Mouse (Mus musculus) liver, embryonic 14.5 days (tissue): ENCODE data around the gene Olfr1055. TPM values are rescaled to one million over a fixed set of nuclear protein-coding genes. Genes with fewer than 3 reads are reported as not detected.
"Not testable (repeated sequence)": the region's sequence is repeated elsewhere in the genome, so short reads cannot be mapped to it uniquely, and the experiment has no call there.

Experiments
- ATAC-seq: fragments of 200-750 bp; cut with Nextera tagmentation; 2 replicates; pipeline ENCODE4 v1.8.0; 2017; ENCODE audit warnings: moderate number of reproducible peaks, mild to moderate bottlenecking, moderate library complexity; ENCODE audit not compliant: insufficient read depth
- DNase-seq, 3 experiments: peaks; one replicate each; pipeline ENCODE4 v3.0.0-alpha.2; 2012 to 2013; ENCODE audit warnings: low read depth in 3 of 3, low spot score in 3 of 3
- H3K27ac ChIP-seq: fragments of 300-500 bp; sonication (generic); 2 replicates; pipeline ENCODE4 v1.5.1; 2014; ENCODE audit warnings: moderate library complexity, mild to moderate bottlenecking, control low read depth, inconsistent platforms
- H3K27me3 ChIP-seq: fragments of 300-500 bp; sonication (generic); 2 replicates; pipeline ENCODE4 v1.6.1; 2014; ENCODE audit warnings: mild to moderate bottlenecking, low read length, moderate library complexity; ENCODE audit not compliant: control insufficient read depth, insufficient read depth
- H3K36me3 ChIP-seq: fragments of 300-500 bp; sonication (generic); replicated peaks from 2 replicates; pipeline ENCODE4 v1.6.1; 2014; ENCODE audit warnings: low read depth; ENCODE audit not compliant: control insufficient read depth, insufficient read depth
- H3K4me1 ChIP-seq, 2 experiments: fragments of 200-500 bp in 1 of 2; fragments of 300-500 bp in 1 of 2; sonication (generic) in 1 of 2; replicated peaks; 2 replicates each; pipeline ENCODE4 v1.6.1; 2012 to 2014; ENCODE audit warnings: antibody characterized with exemption in 1 of 2, inconsistent platforms in 1 of 2, low read length in 1 of 2; ENCODE audit not compliant: control insufficient read depth in 2 of 2, insufficient read depth in 2 of 2
- H3K4me2 ChIP-seq: fragments of 300-500 bp; sonication (generic); 2 replicates; pipeline ENCODE4 v1.6.1; 2014; ENCODE audit warnings: low read depth, mild to moderate bottlenecking, control low read depth, moderate library complexity
- H3K4me3 ChIP-seq, 2 experiments: fragments of 200-500 bp in 1 of 2; fragments of 300-500 bp in 1 of 2; sonication (generic) in 1 of 2; 2 replicates each; pipeline ENCODE4 v1.5.1; 2012 to 2014; ENCODE audit warnings: low read depth in 2 of 2, low read length in 2 of 2, mild to moderate bottlenecking in 2 of 2, control low read depth in 1 of 2, inconsistent platforms in 1 of 2, moderate library complexity in 1 of 2; ENCODE audit not compliant: insufficient read depth in 1 of 2
- H3K9ac ChIP-seq: fragments of 300-500 bp; sonication (generic); replicated peaks from 2 replicates; pipeline ENCODE4 v1.6.1; 2014; ENCODE audit warnings: mild to moderate bottlenecking, control low read depth, moderate library complexity
- H3K9me3 ChIP-seq: fragments of 300-500 bp; sonication (generic); 2 replicates; pipeline ENCODE4 v1.6.1; 2016; ENCODE audit warnings: low read length, mixed read lengths; ENCODE audit not compliant: control insufficient read depth
- CTCF ChIP-seq: IDR thresholded peaks from 2 replicates; pipeline ENCODE4 v1.5.1; 2016; ENCODE audit warnings: antibody characterized with exemption, low read depth, control low read depth
- EP300 ChIP-seq: IDR thresholded peaks from 2 replicates; pipeline ENCODE4 v1.6.1; 2016; ENCODE audit warnings: antibody characterized with exemption, low read depth
- WGBS: fragments of 180-500 bp; shearing (Covaris S2); extraction: QIAGEN DNeasy Blood & Tissue Kit; methylation state at CpG from one replicate; pipeline ENCODE4 v1.1.7; 2014; ENCODE audit not compliant: insufficient replicate concordance; 5-methylcytosine and 5-hydroxymethylcytosine counted together
- polyA plus RNA-seq, 2 experiments: library from polyadenylated mRNA; depleted of rRNA in 1 of 2; stranded (reverse) in 1 of 2; unstranded in 1 of 2; fragments of >200 nt; fragmentation: Nextera tagmentation in 1 of 2; extraction: Ambion mirVana in 1 of 2; gene quantifications; 2 replicates each; pipeline versions ENCODE4 v1.2.1 to v1.2.3; 2012 to 2014

Gene Olfr1055
- not detected in 2 replicates for polyA plus RNA-seq (2012; rRNA removed)
- not detected in 2 replicates for polyA plus RNA-seq (2014; fragmentation: Nextera tagmentation; extraction: Ambion mirVana)

DNA sequence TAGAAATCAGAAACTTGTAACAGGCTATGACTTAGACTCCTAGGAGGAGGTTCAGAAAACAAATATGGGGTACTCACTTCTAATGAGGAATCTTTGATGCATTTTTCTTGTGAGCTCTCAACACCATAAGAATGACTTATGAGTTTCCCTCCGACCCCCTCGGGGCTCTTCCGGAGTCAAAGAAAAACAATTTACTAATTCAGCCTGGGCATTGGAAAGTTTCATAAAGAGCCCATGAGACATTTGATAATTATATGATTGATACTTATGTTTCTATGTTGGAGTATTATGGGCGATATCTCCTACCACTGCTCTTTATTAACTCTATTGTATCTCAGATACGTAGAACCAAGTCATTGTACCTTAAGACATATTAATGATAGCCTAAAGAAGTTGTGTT lies at the start of gene Olfr1055:
Gene Olfr1055 (minus strand): TSS at position 101 of the 400 bp plus-strand sequence.
- no peaks in the 10 kb centered on the region for H3K4me1 ChIP-seq
- no peaks in the 10 kb centered on the region for H3K9me3 ChIP-seq
- H3K4me3 ChIP-seq, result no peak within 1 kb of the TSS
- H3K27ac ChIP-seq, result no peak within 1 kb of the TSS
- no peaks in the 10 kb centered on the region for H3K36me3 ChIP-seq
- no peak within 1 kb of the TSS for H3K9ac ChIP-seq
- 70% methylated on average over 5 of the region's 5 CpGs for WGBS
- TF ChIP-seq EP300, result no peak
- no peak for TF ChIP-seq CTCF
- H3K4me2 ChIP-seq, result no peak within 1 kb of the TSS
- no peak for ATAC-seq
- H3K27me3 ChIP-seq, result no peaks in the 10 kb centered on the region
- DNase-seq, result no peak

DNA sequence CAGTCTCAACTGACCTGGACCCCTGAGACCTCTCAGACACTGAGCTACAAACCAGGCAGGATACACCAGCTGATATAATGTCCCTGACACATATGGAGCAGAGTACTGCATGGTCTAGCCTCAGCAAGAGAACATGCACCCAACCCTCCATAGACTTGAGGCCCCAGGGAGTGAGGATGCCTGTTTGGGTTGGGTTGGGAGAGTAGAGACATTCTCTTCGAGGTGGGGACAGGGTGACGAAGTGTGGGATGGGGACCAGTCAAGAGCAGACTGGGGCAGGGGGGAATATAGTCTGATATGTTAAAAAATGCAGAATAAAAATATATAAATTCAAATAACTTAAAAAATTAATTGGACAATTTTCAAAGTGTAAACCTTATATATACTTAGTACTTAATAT lies 45.0 kb upstream of the Olfr1055 start:
- Histone ChIP-seq H3K9me3 (no peaks in the 10 kb centered on the region), H3K9ac (no peak overlapping the region), H3K27ac (no peak overlapping the region), H3K4me3 (no peak overlapping the region), H3K4me1 (no peaks in the 10 kb centered on the region), H3K36me3 (no peaks in the 10 kb centered on the region), H3K4me2 (no peak overlapping the region), H3K27me3 (no peaks in the 10 kb centered on the region)
- DNase-seq, result no peak
- TF ChIP-seq CTCF, result no peak
- TF ChIP-seq EP300, result no peak
- WGBS, result 45% methylated on average over 2 of the region's 2 CpGs
- no peak for ATAC-seq

DNA sequence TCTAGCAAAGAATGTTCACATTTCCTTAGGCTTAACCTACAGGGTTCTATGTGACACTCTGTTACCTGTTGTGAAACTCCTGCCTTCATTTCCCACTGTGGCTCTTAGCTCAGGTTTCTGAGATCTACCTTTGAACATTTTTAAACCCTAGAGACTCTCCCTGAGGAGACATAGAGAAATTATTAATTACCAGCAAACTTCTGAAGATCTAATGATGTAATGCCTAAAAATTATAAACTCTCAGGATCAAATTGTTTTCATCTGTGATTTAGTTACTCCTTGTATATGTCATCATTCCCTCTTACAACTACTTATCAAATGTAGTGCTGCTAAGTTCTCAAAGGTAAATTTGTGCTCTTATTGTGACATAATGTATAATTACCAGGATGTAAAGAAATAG lies 38.4 kb upstream of the Olfr1055 start, which contains the start of gene Olfr1058:
Gene Olfr1058 (minus strand): TSS at position 101 of the 400 bp plus-strand sequence.
- not testable (repeated sequence) for ATAC-seq, H3K27ac ChIP-seq, H3K4me3 ChIP-seq, H3K4me1 ChIP-seq, H3K4me2 ChIP-seq, H3K9ac ChIP-seq, H3K9me3 ChIP-seq, DNase-seq, H3K27me3 ChIP-seq, H3K36me3 ChIP-seq

DNA sequence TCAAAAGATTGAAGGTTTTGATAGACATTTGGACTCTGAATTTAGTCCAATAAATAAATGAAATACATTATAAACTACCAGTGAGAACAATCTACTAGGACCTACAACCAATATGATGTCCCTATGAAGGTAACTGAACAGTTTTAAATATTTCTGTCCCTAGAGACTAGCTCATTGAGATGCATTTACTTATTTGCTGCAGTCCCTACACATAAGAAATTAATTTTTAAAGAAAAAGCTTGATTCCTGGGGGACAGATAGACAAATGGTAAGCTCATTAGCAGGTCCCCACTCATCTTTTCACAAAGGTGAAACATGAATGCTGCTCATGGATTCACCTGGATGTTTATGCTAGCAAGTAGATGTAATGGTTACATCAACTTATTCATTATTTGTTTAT lies 28.2 kb upstream of the Olfr1055 start, which contains the start of gene Olfr1057:
Gene Olfr1057 (minus strand): TSS at position 101 of the 400 bp plus-strand sequence.
- TF ChIP-seq EP300, result no peak
- TF ChIP-seq CTCF, result no peak
- Histone ChIP-seq H3K27ac (no peak within 1 kb of the TSS), H3K4me3 (no peak within 1 kb of the TSS), H3K4me1 (no peaks in the 10 kb centered on the region), H3K9me3 (no peaks in the 10 kb centered on the region), H3K9ac (no peak within 1 kb of the TSS), H3K36me3 (no peaks in the 10 kb centered on the region), H3K4me2 (no peak within 1 kb of the TSS), H3K27me3 (no peaks in the 10 kb centered on the region)
- DNase-seq (no peak), ATAC-seq (no peak)

DNA sequence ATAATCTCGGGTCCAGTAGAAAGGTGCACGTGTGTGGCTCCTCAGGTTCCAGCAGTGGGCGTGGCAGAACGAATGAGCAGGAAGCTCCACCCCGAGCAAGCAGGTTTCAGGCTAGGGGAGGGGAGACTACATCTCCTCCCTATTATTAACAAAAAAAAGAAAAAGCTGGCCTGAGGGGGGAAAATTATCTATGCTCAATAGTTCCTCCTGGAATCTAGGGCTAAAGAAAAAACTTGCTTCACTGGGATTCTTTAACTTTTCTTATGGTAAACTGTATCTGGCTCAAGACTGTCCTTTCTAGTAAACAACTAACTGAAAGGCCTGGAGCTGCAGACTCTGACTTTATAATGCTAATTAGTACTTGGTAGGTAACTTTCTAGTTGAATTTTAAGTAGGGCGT lies 16.3 kb upstream of the Olfr1055 start:
- H3K27ac ChIP-seq, H3K9me3 ChIP-seq, H3K27me3 ChIP-seq, H3K4me2 ChIP-seq, DNase-seq, H3K36me3 ChIP-seq, ATAC-seq, H3K4me1 ChIP-seq, H3K9ac ChIP-seq, H3K4me3 ChIP-seq: not testable (repeated sequence)
- WGBS, result no CpG with 5 or more reads among the region's 6 CpGs

DNA sequence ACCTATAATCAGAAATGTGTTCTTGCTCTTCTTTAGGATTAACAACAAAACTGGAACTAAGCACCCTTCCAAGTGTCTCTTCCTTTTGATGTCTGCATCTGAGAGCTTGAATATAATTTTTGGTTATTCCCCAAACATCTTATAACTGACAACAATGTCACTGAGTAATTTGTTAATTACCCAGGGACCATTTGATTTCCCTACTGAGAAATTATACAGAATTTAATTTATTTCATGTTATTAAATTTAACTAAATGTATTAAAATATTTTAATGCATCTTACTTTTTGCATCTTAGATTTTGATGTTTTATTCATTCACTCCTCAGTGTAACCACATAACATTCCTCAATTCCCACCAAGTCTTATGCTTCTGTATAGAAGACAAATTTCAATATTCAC lies 12.3 kb upstream of the Olfr1055 start, which contains the start of gene Olfr1056:
Gene Olfr1056 (minus strand): TSS at position 101 of the 400 bp plus-strand sequence.
- Histone ChIP-seq H3K4me2 (no peak within 1 kb of the TSS), H3K27me3 (no peaks in the 10 kb centered on the region), H3K9ac (no peak within 1 kb of the TSS), H3K4me1 (no peaks in the 10 kb centered on the region), H3K4me3 (no peak within 1 kb of the TSS), H3K9me3 (no peaks in the 10 kb centered on the region), H3K27ac (no peak within 1 kb of the TSS), H3K36me3 (no peaks in the 10 kb centered on the region)
- ATAC-seq (no peak), DNase-seq (no peak)
- TF ChIP-seq EP300, result no peak
- TF ChIP-seq CTCF, result no peak

DNA sequence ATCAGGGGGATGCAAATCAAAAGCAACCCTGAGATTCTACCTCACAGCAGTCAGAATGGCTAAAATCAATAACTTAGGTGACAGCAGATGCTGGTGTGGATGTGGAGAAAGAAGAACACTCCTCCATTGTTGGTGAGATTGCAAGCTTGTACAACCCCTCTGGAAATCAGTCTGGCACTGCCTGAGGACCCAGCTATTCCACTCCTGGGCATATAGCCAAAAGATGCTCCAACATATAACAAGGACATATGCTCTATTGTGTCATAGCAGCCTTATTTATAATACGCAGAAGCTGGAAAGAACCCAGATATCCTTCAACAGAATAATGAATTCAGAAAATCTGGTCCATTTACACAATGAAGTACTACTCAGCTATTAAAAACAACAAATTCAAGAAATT lies 1.7 kb upstream of the Olfr1055 start:
- not testable (repeated sequence) for H3K36me3 ChIP-seq, ATAC-seq, H3K4me2 ChIP-seq, H3K4me1 ChIP-seq, H3K9me3 ChIP-seq, DNase-seq, H3K27me3 ChIP-seq, H3K4me3 ChIP-seq, H3K27ac ChIP-seq, H3K9ac ChIP-seq
- WGBS, result 76% methylated on average over 1 of the region's 1 CpGs
